Mouse (Mus musculus): ENCODE measurements around the gene Mesp1.

- TF ChIP-seq GATA1 (IDR thresholded peaks at IDR 0.05; ENCODE audit: borderline replicate concordance, low read length): no peak
- TF ChIP-seq FLI1 (IDR thresholded peaks at IDR 0.05; ENCODE audit: low read length): no peak
Observed at GRCm38 (mm10) chr7:79759766-79760165, 33.8 kb downstream of the Mesp1 start.
